Mouse (Mus musculus) forebrain, embryonic 11.5 days (tissue): Measurements from ENCODE around the gene Ccnd3. TPM values are rescaled to one million over a fixed set of nuclear protein-coding genes. Genes with fewer than 3 reads are reported as not detected.

Experiments used
- ATAC-seq: fragments of 200-750 bp; cut with Nextera tagmentation; replicated peaks from 2 replicates; pipeline ENCODE4 v1.8.0; 2017; ENCODE audit warnings: moderate TSS enrichment; ENCODE audit not compliant: low FRiP score
- DNase-seq: peaks from one replicate; pipeline ENCODE4 v3.0.0-alpha.2; 2017; ENCODE audit warnings: low spot score
- H3K27ac ChIP-seq: fragments of 300-500 bp; sonication (generic); 2 replicates; pipeline ENCODE4 v1.5.1; 2014; ENCODE audit warnings: low read depth, low read length
- H3K27me3 ChIP-seq: fragments of 300-500 bp; sonication (generic); 2 replicates; pipeline ENCODE4 v1.6.1; 2014; ENCODE audit warnings: mild to moderate bottlenecking, low read length, mixed read lengths; ENCODE audit not compliant: control insufficient read depth, insufficient read depth
- H3K36me3 ChIP-seq: fragments of 300-500 bp; sonication (generic); 2 replicates; pipeline ENCODE4 v1.6.1; 2014; ENCODE audit warnings: mild to moderate bottlenecking, low read length, moderate library complexity, mixed read lengths; ENCODE audit not compliant: control insufficient read depth, insufficient read depth
- H3K4me1 ChIP-seq: fragments of 300-500 bp; sonication (generic); replicated peaks from 2 replicates; pipeline ENCODE4 v1.6.1; 2014; ENCODE audit warnings: low read length, mixed read lengths; ENCODE audit not compliant: control insufficient read depth, insufficient read depth
- H3K4me2 ChIP-seq: fragments of 300-500 bp; sonication (generic); 2 replicates; pipeline ENCODE4 v1.6.1; 2014; ENCODE audit warnings: low read depth, mild to moderate bottlenecking, low read length, moderate library complexity, mixed read lengths; ENCODE audit not compliant: severe bottlenecking
- H3K4me3 ChIP-seq: fragments of 300-500 bp; sonication (generic); 2 replicates; pipeline ENCODE4 v1.5.1; 2014; ENCODE audit warnings: low read depth, low read length
- H3K9ac ChIP-seq: fragments of 300-500 bp; sonication (generic); 2 replicates; pipeline ENCODE4 v1.6.1; 2014; ENCODE audit warnings: low read length
- H3K9me3 ChIP-seq: fragments of 300-500 bp; sonication (generic); 2 replicates; pipeline ENCODE4 v1.6.1; 2016; ENCODE audit warnings: low read length, mixed read lengths; ENCODE audit not compliant: control insufficient read depth
- WGBS: fragments of 180-500 bp; shearing (Covaris S2); extraction: QIAGEN DNeasy Blood & Tissue Kit; methylation state at CpG from one replicate; pipeline ENCODE4 v1.1.7; 2014; 5-methylcytosine and 5-hydroxymethylcytosine counted together
- polyA plus RNA-seq: library from polyadenylated mRNA; unstranded; fragments of >200 nt; fragmentation: Nextera tagmentation; extraction: Ambion mirVana; gene quantifications from 2 replicates; pipeline ENCODE4 v1.2.1, GENCODE M21; 2014

The Ccnd3 gene
- polyA plus RNA-seq, 1 experiment from 2014 or later = 253 TPM

- Histone ChIP-seq H3K4me1 (peaks cover 11% of the 10 kb centered on the region; the same call in 1 of the 2 replicates), H3K9me3 (no peaks in the 10 kb centered on the region), H3K36me3 (peaks cover under 1% of the 10 kb centered on the region; the same call in 1 of the 2 replicates), H3K9ac (no peak overlapping the region), H3K27ac (no peak overlapping the region), H3K4me2 (0 out of 2 replicates have a peak overlapping the region, but pooled peaks have one; percentile 5), H3K27me3 (no peaks in the 10 kb centered on the region), H3K4me3 (no peak overlapping the region)
- ATAC-seq (no peak), DNase-seq (no peak)
- WGBS = 94% methylated on average over 4 of the region's 4 CpGs
Measured at GRCm38 (mm10) chr17:47609182-47609581, 104.3 kb downstream of the Ccnd3 start.

DNA sequence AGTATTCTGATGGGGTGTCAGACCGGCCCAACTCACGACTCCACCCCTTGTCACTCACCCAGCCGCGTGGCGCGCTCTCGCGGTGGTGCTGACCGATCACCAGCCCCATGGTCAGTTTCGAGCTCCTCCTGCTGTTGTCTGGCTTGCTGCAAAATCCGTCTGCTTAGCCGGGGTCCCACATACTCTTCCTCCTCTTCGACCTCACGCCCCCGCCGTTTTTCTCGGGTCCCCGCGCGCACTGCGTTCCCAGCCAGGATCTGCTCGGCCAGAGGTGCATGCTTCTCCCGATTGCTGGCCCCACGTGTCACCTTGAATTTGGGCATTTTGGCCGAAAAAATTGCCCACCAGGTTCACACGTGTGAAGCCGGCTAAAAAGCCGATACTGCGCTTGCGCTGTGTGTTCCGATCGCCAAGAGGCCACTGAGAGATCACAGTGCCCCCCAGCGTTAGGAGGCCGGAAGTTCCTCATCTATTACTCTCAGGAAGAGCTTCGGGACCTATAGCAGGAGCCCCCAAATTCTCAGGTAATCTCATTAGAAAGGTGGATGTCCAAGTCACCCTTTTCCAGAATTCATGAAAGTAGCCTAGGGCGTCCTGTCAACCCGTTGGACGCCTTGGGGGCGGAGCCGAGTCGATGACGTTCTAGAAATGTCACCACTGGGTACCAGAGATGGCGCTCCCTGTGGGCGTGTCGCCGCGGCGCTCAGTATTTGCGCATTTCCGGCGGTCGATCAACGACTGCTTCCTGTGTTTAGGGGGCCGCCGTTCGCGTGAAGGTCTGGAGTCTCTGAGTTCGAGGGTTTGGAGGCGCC lies 106.2 kb downstream of the Ccnd3 start, which contains the start of the genes Bysl, Med20 and Gm20517:
TSS of gene Bysl (minus strand) at position 644 of the 812 bp plus-strand sequence.
TSS of gene Med20 (plus strand) at position 734 of the 812 bp plus-strand sequence.
TSS of gene Gm20517 (plus strand) at position 741 of the 812 bp plus-strand sequence.
- ATAC-seq (peak; percentile 96), DNase-seq (peak; percentile 97)
- H3K27me3 ChIP-seq = no peaks in the 10 kb centered on the region
- H3K27ac ChIP-seq = peak within 1 kb of the TSS; percentile 46; the same call in 1 of the 2 replicates
- no peaks in the 10 kb centered on the region for H3K9me3 ChIP-seq
- H3K4me2 ChIP-seq = peak within 1 kb of the TSS; percentile 86
- WGBS = 0% methylated on average over 59 of the region's 59 CpGs
- peak within 1 kb of the TSS; percentile 73 for H3K9ac ChIP-seq
- H3K4me1 ChIP-seq = peaks cover 11% of the 10 kb centered on the region; the same call in 1 of the 2 replicates
- peaks cover 5% of the 10 kb centered on the region; the same call in 1 of the 2 replicates for H3K36me3 ChIP-seq
- peak within 1 kb of the TSS; percentile 81 for H3K4me3 ChIP-seq

- Histone ChIP-seq H3K4me3 (peak overlapping the region; percentile 81), H3K36me3 (peaks cover 5% of the 10 kb centered on the region; the same call in 1 of the 2 replicates)
Measured at GRCm38 (mm10) chr17:47611661-47611982, 106.8 kb downstream of the Ccnd3 start.

GRCm38 (mm10) chr17:47614018-47614417 lies 109.2 kb downstream of the Ccnd3 start:
- 91% methylated on average over 1 of the region's 1 CpGs for WGBS
- no peaks in the 10 kb centered on the region for H3K27me3 ChIP-seq
- ATAC-seq (no peak), DNase-seq (peak; percentile 49)
- no peak overlapping the region for H3K4me3 ChIP-seq
- no peak overlapping the region for H3K9ac ChIP-seq
- no peak overlapping the region for H3K27ac ChIP-seq
- no peaks in the 10 kb centered on the region for H3K9me3 ChIP-seq
- peaks cover 11% of the 10 kb centered on the region; the same call in 1 of the 2 replicates for H3K4me1 ChIP-seq
- H3K4me2 ChIP-seq = no peak overlapping the region
- H3K36me3 ChIP-seq = peaks cover 5% of the 10 kb centered on the region; the same call in 1 of the 2 replicates

More at GRCm38 (mm10) chr17:47611661-47611982, 106.8 kb downstream of the Ccnd3 start:
- 0% methylated on average over 13 of the region's 13 CpGs for WGBS
- H3K9ac ChIP-seq = peak overlapping the region; percentile 73
- H3K4me1 ChIP-seq = peaks cover 11% of the 10 kb centered on the region; the same call in 1 of the 2 replicates
- no peaks in the 10 kb centered on the region for H3K9me3 ChIP-seq
- DNase-seq (no peak), ATAC-seq (no peak)
- H3K27me3 ChIP-seq = no peaks in the 10 kb centered on the region
- peak overlapping the region; percentile 86 for H3K4me2 ChIP-seq
- H3K27ac ChIP-seq = no peak overlapping the region

DNA sequence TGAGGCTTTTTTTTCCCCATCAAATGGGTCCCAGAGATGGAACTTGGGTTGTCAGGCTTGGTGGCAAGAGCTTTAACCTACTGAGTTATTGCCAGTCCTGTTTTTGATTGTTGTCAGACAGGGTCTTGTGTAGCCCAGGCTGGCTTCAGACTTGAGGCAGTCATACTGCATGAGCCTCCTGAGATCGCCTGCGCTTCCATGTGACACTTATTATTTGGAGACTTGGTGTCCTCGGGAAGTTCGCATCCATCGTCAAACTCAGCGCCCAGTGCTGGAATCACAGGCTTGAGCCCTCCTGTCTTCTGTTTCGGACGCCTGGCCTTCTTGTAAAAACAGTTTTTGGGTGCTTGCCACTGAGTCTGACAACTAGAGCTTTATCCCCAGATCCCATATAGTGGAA lies 111.3 kb downstream of the Ccnd3 start:
- peaks cover 7% of the 10 kb centered on the region; the same call in 1 of the 2 replicates for H3K4me1 ChIP-seq
- no peak overlapping the region for H3K4me3 ChIP-seq
- no peaks in the 10 kb centered on the region for H3K27me3 ChIP-seq
- H3K9ac ChIP-seq = no peak overlapping the region
- H3K36me3 ChIP-seq = peaks cover 5% of the 10 kb centered on the region; the same call in 1 of the 2 replicates
- H3K27ac ChIP-seq = no peak overlapping the region
- no peak for ATAC-seq
- no peaks in the 10 kb centered on the region for H3K9me3 ChIP-seq
- no peak overlapping the region for H3K4me2 ChIP-seq
- WGBS = 95% methylated on average over 8 of the region's 8 CpGs
- no peak for DNase-seq

- no peak for DNase-seq
- Histone ChIP-seq H3K27ac (no peak overlapping the region), H3K4me3 (no peak overlapping the region), H3K9me3 (no peaks in the 10 kb centered on the region), H3K4me1 (peaks cover 7% of the 10 kb centered on the region; the same call in 1 of the 2 replicates), H3K4me2 (no peak overlapping the region), H3K9ac (no peak overlapping the region), H3K36me3 (peaks cover 5% of the 10 kb centered on the region; the same call in 1 of the 2 replicates), H3K27me3 (no peaks in the 10 kb centered on the region)
- 88% methylated on average over 4 of the region's 4 CpGs for WGBS
- no peak for ATAC-seq
Measured at GRCm38 (mm10) chr17:47616652-47617051, 111.8 kb downstream of the Ccnd3 start.

- WGBS = 90% methylated on average over 9 of the region's 9 CpGs
Measured at GRCm38 (mm10) chr17:47617605-47618307, 112.9 kb downstream of the Ccnd3 start.

GRCm38 (mm10) chr17:47618556-47619311 lies 113.9 kb downstream of the Ccnd3 start:
- Histone ChIP-seq H3K27me3 (no peaks in the 10 kb centered on the region), H3K9me3 (no peaks in the 10 kb centered on the region), H3K27ac (no peak overlapping the region), H3K36me3 (peaks cover 10% of the 10 kb centered on the region; the same call in 1 of the 2 replicates), H3K9ac (no peak overlapping the region), H3K4me3 (no peak overlapping the region), H3K4me2 (no peak overlapping the region), H3K4me1 (no peaks in the 10 kb centered on the region)
- no peak for DNase-seq
- ATAC-seq = no peak
- 95% methylated on average over 13 of the region's 13 CpGs for WGBS

More at GRCm38 (mm10) chr17:47617605-47618307, 112.9 kb downstream of the Ccnd3 start:
- no peaks in the 10 kb centered on the region for H3K27me3 ChIP-seq
- H3K4me1 ChIP-seq = 0 out of 2 replicates have a peak, but pooled peaks cover under 1% of the 10 kb centered on the region
- no peak overlapping the region for H3K27ac ChIP-seq
- H3K4me3 ChIP-seq = no peak overlapping the region
- peaks cover 5% of the 10 kb centered on the region; the same call in 1 of the 2 replicates for H3K36me3 ChIP-seq
- H3K4me2 ChIP-seq = no peak overlapping the region
- no peaks in the 10 kb centered on the region for H3K9me3 ChIP-seq
- ATAC-seq (no peak), DNase-seq (no peak)
- no peak overlapping the region for H3K9ac ChIP-seq
